Mouse (Mus musculus) neural tube, embryonic 14.5 days (tissue): ENCODE results near the gene Gm28374. TPM values are rescaled to one million over a fixed set of nuclear protein-coding genes. Genes with fewer than 3 reads are reported as not detected.
A peak's percentile ranks its signal among the peaks of the same experiment; 100 is the strongest.

Experiments
- ATAC-seq: fragments of 200-750 bp; cut with Nextera tagmentation; 2 replicates; pipeline ENCODE4 v1.8.0; 2017; ENCODE audit warnings: low read depth, mild to moderate bottlenecking, moderate TSS enrichment, moderate library complexity
- H3K27ac ChIP-seq: fragments of 300-500 bp; sonication (generic); 2 replicates; pipeline ENCODE4 v1.5.1; 2014; ENCODE audit warnings: low read depth, mild to moderate bottlenecking, control low read depth, low read length, moderate library complexity, mixed read lengths
- H3K27me3 ChIP-seq: fragments of 300-500 bp; sonication (generic); 2 replicates; pipeline ENCODE4 v1.6.1; 2014; ENCODE audit warnings: low read length; ENCODE audit not compliant: control insufficient read depth, insufficient read depth
- H3K36me3 ChIP-seq: fragments of 300-500 bp; sonication (generic); 2 replicates; pipeline ENCODE4 v1.6.1; 2014; ENCODE audit warnings: low read length, mixed read lengths; ENCODE audit not compliant: control insufficient read depth, insufficient read depth
- H3K4me1 ChIP-seq: fragments of 300-500 bp; sonication (generic); 2 replicates; pipeline ENCODE4 v1.6.1; 2014; ENCODE audit warnings: low read length; ENCODE audit not compliant: control insufficient read depth, insufficient read depth
- H3K4me2 ChIP-seq: fragments of 300-500 bp; sonication (generic); 2 replicates; pipeline ENCODE4 v1.6.1; 2014; ENCODE audit warnings: mild to moderate bottlenecking, low read depth, low read length, control low read depth
- H3K4me3 ChIP-seq: fragments of 300-500 bp; sonication (generic); 2 replicates; pipeline ENCODE4 v1.5.1; 2014; ENCODE audit warnings: low read depth, low read length, control low read depth, mixed read lengths
- H3K9ac ChIP-seq: fragments of 300-500 bp; sonication (generic); replicated peaks from 2 replicates; pipeline ENCODE4 v1.6.1; 2014; ENCODE audit warnings: low read depth, mild to moderate bottlenecking, control low read depth, low read length, mixed read lengths
- H3K9me3 ChIP-seq: fragments of 300-500 bp; sonication (generic); 2 replicates; pipeline ENCODE4 v1.6.1; 2016; ENCODE audit warnings: low read length; ENCODE audit not compliant: control insufficient read depth
- WGBS: fragments of 180-500 bp; shearing (Covaris S2); extraction: QIAGEN DNeasy Blood & Tissue Kit; methylation state at CpG from one replicate; pipeline ENCODE4 v1.1.7; 2014; 5-methylcytosine and 5-hydroxymethylcytosine counted together
- polyA plus RNA-seq: library from polyadenylated mRNA; unstranded; fragments of >200 nt; fragmentation: Nextera tagmentation; extraction: Ambion mirVana; gene quantifications from 2 replicates; pipeline ENCODE4 v1.2.1, GENCODE M21; 2014

Gm28374 gene
- polyA plus RNA-seq, 1 experiment from 2014 or later: 1.2 TPM

GRCm38 (mm10) chr19:6118677-6119185 lies 36.7 kb upstream of the Gm28374 start:
- Histone ChIP-seq H3K36me3 (peaks cover 23% of the 10 kb centered on the region), H3K9me3 (no peaks in the 10 kb centered on the region), H3K27ac (peak overlapping the region; percentile 90), H3K4me3 (peak overlapping the region; percentile 88), H3K9ac (peak overlapping the region; percentile 84), H3K4me1 (peaks cover 11% of the 10 kb centered on the region), H3K27me3 (no peaks in the 10 kb centered on the region), H3K4me2 (peak overlapping the region; percentile 89)
- WGBS: 1% methylated on average over 8 of the region's 8 CpGs
- peak; percentile 47 for ATAC-seq

- no peaks in the 10 kb centered on the region for H3K9me3 ChIP-seq
- 0% methylated on average over 77 of the region's 77 CpGs for WGBS
- peak; percentile 91 for ATAC-seq
- peaks cover 23% of the 10 kb centered on the region for H3K36me3 ChIP-seq
- peak within 1 kb of the TSS; percentile 89 for H3K4me2 ChIP-seq
- peak within 1 kb of the TSS; percentile 84 for H3K9ac ChIP-seq
- H3K27ac ChIP-seq: peak within 1 kb of the TSS; percentile 90
- peaks cover 11% of the 10 kb centered on the region for H3K4me1 ChIP-seq
- H3K27me3 ChIP-seq: no peaks in the 10 kb centered on the region
- peak within 1 kb of the TSS; percentile 88 for H3K4me3 ChIP-seq
Measured at GRCm38 (mm10) chr19:6117986-6118676, 36.1 kb upstream of the Gm28374 start, which contains the start of gene Sac3d1. Gene Sac3d1 (minus strand): TSS chr19:6118650.

GRCm38 (mm10) chr19:6117346-6117985 lies 35.4 kb upstream of the Gm28374 start:
- no peak for ATAC-seq
- WGBS: 4% methylated on average over 32 of the region's 32 CpGs

GRCm38 (mm10) chr19:6116113-6116850 lies 34.2 kb upstream of the Gm28374 start:
- H3K4me1 ChIP-seq: peaks cover 11% of the 10 kb centered on the region
- H3K4me2 ChIP-seq: peak overlapping the region; percentile 89; the same call in 1 of the 2 replicates
- no peaks in the 10 kb centered on the region for H3K27me3 ChIP-seq
- ATAC-seq: no peak
- no peaks in the 10 kb centered on the region for H3K9me3 ChIP-seq
- H3K27ac ChIP-seq: no peak overlapping the region
- no peak overlapping the region for H3K9ac ChIP-seq
- H3K4me3 ChIP-seq: no peak overlapping the region
- WGBS: 93% methylated on average over 15 of the region's 15 CpGs
- peaks cover 23% of the 10 kb centered on the region for H3K36me3 ChIP-seq

More at GRCm38 (mm10) chr19:6117346-6117985, 35.4 kb upstream of the Gm28374 start:
- Histone ChIP-seq H3K9me3 (no peaks in the 10 kb centered on the region), H3K4me1 (peaks cover 11% of the 10 kb centered on the region), H3K4me3 (peak overlapping the region; percentile 88), H3K36me3 (peaks cover 23% of the 10 kb centered on the region), H3K9ac (peak overlapping the region; percentile 84), H3K27me3 (no peaks in the 10 kb centered on the region), H3K4me2 (peak overlapping the region; percentile 89), H3K27ac (peak overlapping the region; percentile 90)

GRCm38 (mm10) chr19:6113116-6113515 lies 31.1 kb upstream of the Gm28374 start:
- ATAC-seq: no peak
- Histone ChIP-seq H3K4me3 (no peak overlapping the region), H3K36me3 (peaks cover 23% of the 10 kb centered on the region), H3K4me2 (no peak overlapping the region), H3K27ac (no peak overlapping the region), H3K27me3 (no peaks in the 10 kb centered on the region), H3K9me3 (no peaks in the 10 kb centered on the region), H3K9ac (no peak overlapping the region), H3K4me1 (peaks cover 11% of the 10 kb centered on the region)
- WGBS: 67% methylated on average over 6 of the region's 6 CpGs

- Histone ChIP-seq H3K27ac (no peak within 1 kb of the TSS), H3K9me3 (no peaks in the 10 kb centered on the region), H3K4me3 (no peak within 1 kb of the TSS), H3K9ac (no peak within 1 kb of the TSS), H3K4me1 (no peaks in the 10 kb centered on the region), H3K27me3 (no peaks in the 10 kb centered on the region), H3K36me3 (no peaks in the 10 kb centered on the region), H3K4me2 (no peak within 1 kb of the TSS)
- 90% methylated on average over 7 of the region's 7 CpGs for WGBS
- no peak for ATAC-seq
Measured at GRCm38 (mm10) chr19:6105586-6105985, 23.5 kb upstream of the Gm28374 start, which contains the start of gene Naaladl1. Gene Naaladl1 (plus strand): TSS chr19:6105782.

- no peak overlapping the region for H3K4me2 ChIP-seq
- no peak overlapping the region for H3K4me3 ChIP-seq
- H3K9ac ChIP-seq: no peak overlapping the region
- WGBS: 89% methylated on average over 4 of the region's 4 CpGs
- no peaks in the 10 kb centered on the region for H3K4me1 ChIP-seq
- H3K27me3 ChIP-seq: no peaks in the 10 kb centered on the region
- no peaks in the 10 kb centered on the region for H3K9me3 ChIP-seq
- H3K27ac ChIP-seq: no peak overlapping the region
- no peak for ATAC-seq
- H3K36me3 ChIP-seq: no peaks in the 10 kb centered on the region
Measured at GRCm38 (mm10) chr19:6104476-6104875, 22.4 kb upstream of the Gm28374 start.

GRCm38 (mm10) chr19:6102169-6102853 lies 20.3 kb upstream of the Gm28374 start:
- ATAC-seq: no peak
- WGBS: 86% methylated on average over 6 of the region's 6 CpGs
- H3K27me3 ChIP-seq: no peaks in the 10 kb centered on the region
- H3K4me3 ChIP-seq: no peak overlapping the region
- H3K36me3 ChIP-seq: no peaks in the 10 kb centered on the region
- H3K9me3 ChIP-seq: no peaks in the 10 kb centered on the region
- H3K4me1 ChIP-seq: no peaks in the 10 kb centered on the region
- no peak overlapping the region for H3K9ac ChIP-seq
- H3K27ac ChIP-seq: no peak overlapping the region
- no peak overlapping the region for H3K4me2 ChIP-seq
